Mouse (Mus musculus) liver, embryonic 15.5 days (tissue): ENCODE data around the gene Cntnap2. TPM values are rescaled to one million over a fixed set of nuclear protein-coding genes. Genes with fewer than 3 reads are reported as not detected.

Experiments used
- ATAC-seq: fragments of 200-750 bp; cut with Nextera tagmentation; 2 replicates; pipeline ENCODE4 v1.8.0; 2017; ENCODE audit warnings: moderate number of reproducible peaks, mild to moderate bottlenecking, moderate library complexity; ENCODE audit not compliant: insufficient read depth
- H3K27ac ChIP-seq: fragments of 300-500 bp; sonication (generic); replicated peaks from 2 replicates; pipeline ENCODE4 v1.5.1; 2015; ENCODE audit warnings: mild to moderate bottlenecking, inconsistent platforms
- H3K27me3 ChIP-seq: fragments of 300-500 bp; sonication (generic); 2 replicates; pipeline ENCODE4 v1.6.1; 2015; ENCODE audit warnings: mild to moderate bottlenecking, inconsistent platforms
- H3K36me3 ChIP-seq: fragments of 300-500 bp; sonication (generic); replicated peaks from 2 replicates; pipeline ENCODE4 v1.6.1; 2015; ENCODE audit warnings: moderate library complexity, mild to moderate bottlenecking, inconsistent platforms
- H3K4me1 ChIP-seq: fragments of 300-500 bp; sonication (generic); replicated peaks from 2 replicates; pipeline ENCODE4 v1.6.1; 2015; ENCODE audit warnings: inconsistent platforms
- H3K4me2 ChIP-seq: fragments of 300-500 bp; sonication (generic); 2 replicates; pipeline ENCODE4 v1.6.1; 2015; ENCODE audit warnings: moderate library complexity, mild to moderate bottlenecking, inconsistent platforms
- H3K4me3 ChIP-seq: fragments of 300-500 bp; sonication (generic); replicated peaks from 2 replicates; pipeline ENCODE4 v1.5.1; 2015; ENCODE audit warnings: mild to moderate bottlenecking, inconsistent platforms
- H3K9ac ChIP-seq: fragments of 300-500 bp; sonication (generic); 2 replicates; pipeline ENCODE4 v1.6.1; 2015; ENCODE audit warnings: moderate library complexity, mild to moderate bottlenecking, inconsistent platforms
- H3K9me3 ChIP-seq: fragments of 300-500 bp; sonication (generic); replicated peaks from 2 replicates; pipeline ENCODE4 v1.6.1; 2016; ENCODE audit warnings: inconsistent platforms
- WGBS: fragments of 180-500 bp; shearing (Covaris S2); methylation state at CpG from one replicate; pipeline ENCODE4 v1.1.7; 2015; ENCODE audit warnings: mixed read lengths; ENCODE audit not compliant: insufficient replicate concordance; 5-methylcytosine and 5-hydroxymethylcytosine counted together
- polyA plus RNA-seq: library from polyadenylated mRNA; unstranded; fragments of >200 nt; fragmentation: Nextera tagmentation; extraction: Ambion mirVana; gene quantifications from 2 replicates; pipeline ENCODE4 v1.2.1, GENCODE M21; 2015

Gene Cntnap2
- polyA plus RNA-seq, 1 experiment from 2014 or later = 0.43 TPM

DNA sequence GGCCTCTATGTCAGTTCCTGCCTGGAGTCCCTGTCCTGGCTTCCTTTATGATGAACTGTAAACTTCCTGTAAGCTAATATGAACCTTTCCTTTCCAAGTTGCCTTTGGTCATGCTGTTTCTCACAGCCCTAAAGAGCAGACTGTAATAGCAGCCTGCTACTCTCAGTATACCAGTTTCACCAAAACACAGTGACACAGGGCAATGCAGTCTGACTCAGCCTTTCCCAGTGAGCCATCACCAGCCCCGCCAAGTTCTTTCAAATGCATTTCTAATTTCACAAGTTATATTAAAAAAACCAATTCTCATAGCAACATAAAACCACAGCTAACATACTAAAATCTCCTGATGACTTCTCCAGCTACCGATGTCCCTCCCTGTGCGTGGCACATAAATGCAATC, 2285.5 kb downstream of the Cntnap2 start:
- no peak overlapping the region for H3K4me3 ChIP-seq
- H3K4me1 ChIP-seq = no peaks in the 10 kb centered on the region
- H3K36me3 ChIP-seq = no peaks in the 10 kb centered on the region
- no peaks in the 10 kb centered on the region for H3K27me3 ChIP-seq
- 59% methylated on average over 3 of the region's 3 CpGs for WGBS
- no peak overlapping the region for H3K4me2 ChIP-seq
- H3K27ac ChIP-seq = no peak overlapping the region
- ATAC-seq = no peak
- H3K9ac ChIP-seq = no peak overlapping the region
- no peaks in the 10 kb centered on the region for H3K9me3 ChIP-seq

DNA sequence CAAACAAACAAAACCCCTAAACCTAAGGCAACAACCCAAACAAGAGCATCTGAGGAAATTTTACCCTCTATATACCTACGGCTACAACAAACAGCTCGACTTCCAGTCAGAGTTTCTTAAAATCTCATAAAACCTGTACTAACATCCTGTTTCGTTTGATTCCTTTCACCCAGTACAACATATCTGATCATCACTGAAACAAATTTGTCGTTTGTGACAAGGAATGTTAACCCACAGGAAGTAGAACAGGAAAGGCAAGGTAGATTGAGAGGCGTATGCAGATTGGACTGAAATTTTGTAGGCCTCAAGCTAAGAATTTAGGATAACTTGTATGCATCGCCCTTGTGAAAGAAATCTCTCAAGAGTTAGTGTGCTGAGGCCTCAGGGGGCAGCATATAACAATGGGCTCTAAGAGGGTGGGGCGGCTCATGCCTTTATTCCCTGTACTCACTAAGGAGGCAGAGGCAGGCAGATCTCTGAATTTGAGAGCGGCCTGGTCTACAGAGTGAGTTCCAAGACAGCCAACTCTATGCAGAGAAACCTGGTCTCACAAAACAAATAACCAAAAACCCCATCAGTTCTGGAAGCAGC, 2291.0 kb downstream of the Cntnap2 start:
- no peaks in the 10 kb centered on the region for H3K4me1 ChIP-seq
- H3K9me3 ChIP-seq = no peaks in the 10 kb centered on the region
- H3K4me2 ChIP-seq = no peak overlapping the region
- ATAC-seq = no peak
- no peaks in the 10 kb centered on the region for H3K36me3 ChIP-seq
- no peak overlapping the region for H3K9ac ChIP-seq
- H3K4me3 ChIP-seq = no peak overlapping the region
- H3K27me3 ChIP-seq = no peaks in the 10 kb centered on the region
- 55% methylated on average over 8 of the region's 8 CpGs for WGBS
- no peak overlapping the region for H3K27ac ChIP-seq
